Comparison of ENCODE assay signal across 8 mouse cellular contexts in genomic region chr2:67565480-67566331, GRCm38 (mm10). TPM values are rescaled to one million over a fixed set of nuclear protein-coding genes. Genes with fewer than 3 reads are reported as not detected.
DNase-seq lines count a peak whose midpoint lies in the region; ATAC-seq and TF ChIP-seq lines count a peak whose summit lies in the region.

B3galt1 (plus strand) TSS chr2:67565871.

- no peaks in the 10 kb centered on the region for H3K4me1 ChIP-seq in spleen, adult 2 months (ENCODE audit: control insufficient read depth, insufficient read depth, insufficient read length)
- no peaks in the 10 kb centered on the region for H3K4me1 ChIP-seq in embryonic fibroblast, embryonic 13.5 days (ENCODE audit: control insufficient read depth, insufficient read depth, low read length)
- no peaks in the 10 kb centered on the region for H3K4me1 ChIP-seq in heart, embryonic 11.5 days (ENCODE audit: control insufficient read depth, insufficient read depth, low read length)
- peaks cover 5% of the 10 kb centered on the region for H3K4me1 ChIP-seq in limb, embryonic 12.5 days (replicated peaks)
- peaks cover 17% of the 10 kb centered on the region for H3K4me1 ChIP-seq in midbrain, embryonic 15.5 days
- H3K4me1 ChIP-seq in stomach, embryonic 15.5 days = peaks cover 9% of the 10 kb centered on the region; the same call in 1 of the 2 replicates

- peak within 1 kb of the TSS; percentile 91 for H3K4me2 ChIP-seq in heart, embryonic 11.5 days
- peak within 1 kb of the TSS; percentile 87 for H3K4me2 ChIP-seq in limb, embryonic 12.5 days
- H3K4me2 ChIP-seq in midbrain, embryonic 15.5 days = peak within 1 kb of the TSS; percentile 96
- peak within 1 kb of the TSS; percentile 96 for H3K4me2 ChIP-seq in stomach, embryonic 15.5 days

- H3K4me3 ChIP-seq in spleen, adult 2 months (ENCODE audit: extremely low read depth, insufficient read depth, insufficient read length) = peak within 1 kb of the TSS; percentile 38
- H3K4me3 ChIP-seq in embryonic fibroblast, embryonic 13.5 days (ENCODE audit: insufficient read depth, low read length) = peak within 1 kb of the TSS; percentile 56
- peak within 1 kb of the TSS; percentile 70 for H3K4me3 ChIP-seq in heart, embryonic 11.5 days (ENCODE audit: low read depth, low read length)
- peak within 1 kb of the TSS; percentile 74 for H3K4me3 ChIP-seq in limb, embryonic 12.5 days (replicated peaks)
- peak within 1 kb of the TSS; percentile 91 for H3K4me3 ChIP-seq in midbrain, embryonic 15.5 days
- H3K4me3 ChIP-seq in stomach, embryonic 15.5 days (replicated peaks) = peak within 1 kb of the TSS; percentile 67

- ATAC-seq in heart, embryonic 11.5 days (replicated peaks; ENCODE audit: insufficient number of reproducible peaks, low FRiP score, low TSS enrichment) = peak; percentile 89
- ATAC-seq in limb, embryonic 12.5 days (ENCODE audit: insufficient number of reproducible peaks, insufficient read depth, low FRiP score, low TSS enrichment, low read depth) = peak; percentile 97
- ATAC-seq in midbrain, embryonic 15.5 days (replicated peaks) = peak; percentile 98
- peak; percentile 95 for ATAC-seq in stomach, embryonic 15.5 days (ENCODE audit: insufficient read depth, low FRiP score, low read depth)

- DNase-seq in spleen, adult 2 months (ENCODE audit: low read depth in 1 of 2, low spot score in 2 of 2) = no peak
- DNase-seq in spleen, adult 12 weeks (ENCODE audit: low spot score) = no peak
- DNase-seq in kidney, adult 9 months = peak; percentile 32

- TF ChIP-seq CTCF in spleen, adult 2 months (IDR thresholded peaks at IDR 0.05; ENCODE audit: extremely low read depth, insufficient read depth, insufficient read length, insufficient replicate concordance) = no peak
- TF ChIP-seq CTCF in embryonic fibroblast, embryonic 13.5 days (IDR thresholded peaks at IDR 0.05; ENCODE audit: borderline replicate concordance, insufficient read depth, low read length) = no peak

- no peak for TF ChIP-seq POLR2A in spleen, adult 2 months (IDR thresholded peaks at IDR 0.05; ENCODE audit: low read depth, low read length)
- peak; percentile 68; the same call in 1 of the 2 replicates for TF ChIP-seq POLR2A in embryonic fibroblast, embryonic 13.5 days (IDR thresholded peaks at IDR 0.05; ENCODE audit: low read depth, low read length)

- H3K36me3 ChIP-seq in spleen, adult 2 months (ENCODE audit: control insufficient read depth, insufficient read depth, low read length) = no peaks in the 10 kb centered on the region
- no peaks in the 10 kb centered on the region for H3K36me3 ChIP-seq in heart, embryonic 11.5 days (ENCODE audit: control insufficient read depth, insufficient read depth, low read length)
- no peaks in the 10 kb centered on the region for H3K36me3 ChIP-seq in limb, embryonic 12.5 days
- no peaks in the 10 kb centered on the region for H3K36me3 ChIP-seq in midbrain, embryonic 15.5 days (replicated peaks)
- H3K36me3 ChIP-seq in stomach, embryonic 15.5 days = no peaks in the 10 kb centered on the region

- H3K27me3 ChIP-seq in spleen, adult 2 months (ENCODE audit: control insufficient read depth, insufficient read depth, low read length) = peaks cover 8% of the 10 kb centered on the region
- no peaks in the 10 kb centered on the region for H3K27me3 ChIP-seq in heart, embryonic 11.5 days (ENCODE audit: control insufficient read depth, insufficient read depth, low read length)
- H3K27me3 ChIP-seq in limb, embryonic 12.5 days = peaks cover 14% of the 10 kb centered on the region; the same call in 1 of the 2 replicates
- H3K27me3 ChIP-seq in midbrain, embryonic 15.5 days (replicated peaks) = no peaks in the 10 kb centered on the region
- H3K27me3 ChIP-seq in stomach, embryonic 15.5 days (replicated peaks) = peaks cover 5% of the 10 kb centered on the region; the same call in 1 of the 2 replicates

- 3% methylated on average over 81 of the region's 83 CpGs for WGBS in spleen, adult 2 months
- under 1% methylated on average over 81 of the region's 83 CpGs for WGBS in heart, embryonic 11.5 days (ENCODE audit: insufficient replicate concordance)
- under 1% methylated on average over 83 of the region's 83 CpGs for WGBS in limb, embryonic 12.5 days
- 1% methylated on average over 77 of the region's 83 CpGs for WGBS in midbrain, embryonic 15.5 days
- under 1% methylated on average over 77 of the region's 83 CpGs for whole genome bisulfite sequencing in stomach, embryonic 15.5 days

- H3K9me3 ChIP-seq in heart, embryonic 11.5 days (replicated peaks; ENCODE audit: control insufficient read depth, low read length) = no peaks in the 10 kb centered on the region
- no peaks in the 10 kb centered on the region for H3K9me3 ChIP-seq in limb, embryonic 12.5 days
- H3K9me3 ChIP-seq in midbrain, embryonic 15.5 days = no peaks in the 10 kb centered on the region
- H3K9me3 ChIP-seq in stomach, embryonic 15.5 days = no peaks in the 10 kb centered on the region

- H3K9ac ChIP-seq in heart, embryonic 11.5 days (ENCODE audit: low read depth, low read length) = peak within 1 kb of the TSS; percentile 65; the same call in 1 of the 2 replicates
- peak within 1 kb of the TSS; percentile 70 for H3K9ac ChIP-seq in limb, embryonic 12.5 days (replicated peaks)
- H3K9ac ChIP-seq in midbrain, embryonic 15.5 days = peak within 1 kb of the TSS; percentile 89
- peak within 1 kb of the TSS; percentile 43 for H3K9ac ChIP-seq in stomach, embryonic 15.5 days

- peak within 1 kb of the TSS; percentile 47; the same call in 1 of the 2 replicates for H3K27ac ChIP-seq in spleen, adult 2 months (ENCODE audit: insufficient read depth, low read length)
- no peak within 1 kb of the TSS for H3K27ac ChIP-seq in embryonic fibroblast, embryonic 13.5 days (ENCODE audit: insufficient read depth, low read length)
- H3K27ac ChIP-seq in heart, embryonic 11.5 days (ENCODE audit: low read depth, low read length) = no peak within 1 kb of the TSS
- H3K27ac ChIP-seq in limb, embryonic 12.5 days = peak within 1 kb of the TSS; percentile 78
- peak within 1 kb of the TSS; percentile 97 for H3K27ac ChIP-seq in midbrain, embryonic 15.5 days
- H3K27ac ChIP-seq in stomach, embryonic 15.5 days = peak within 1 kb of the TSS; percentile 28

RNA-seq across cellular contexts. Expression of gene B3galt1, which starts in this region (rescaled TPM):
- 0.16 and 0.36 TPM in 2 replicates for polyA plus RNA-seq in spleen, adult 2 months (2012; rRNA removed)
- 2.1 and 3.7 TPM in 2 replicates for polyA plus RNA-seq in embryonic fibroblast, embryonic 13.5 days (2011; ENCODE audit: insufficient read length, low read depth, missing spikeins)
- polyA plus RNA-seq in heart, embryonic 11.5 days (2014; fragmentation: Nextera tagmentation; extraction: Ambion mirVana) = 4.3 and 4.8 TPM in 2 replicates
- polyA plus RNA-seq in limb, embryonic 12.5 days (2016; fragmentation: Nextera tagmentation; extraction: Ambion mirVana) = 9.2 and 10.1 TPM in 2 replicates
- polyA plus RNA-seq in midbrain, embryonic 15.5 days (2015; fragmentation: Nextera tagmentation; extraction: Ambion mirVana) = 57.0 and 57.2 TPM in 2 replicates
- polyA plus RNA-seq in stomach, embryonic 15.5 days (2015; fragmentation: Nextera tagmentation; extraction: Ambion mirVana) = 5.6 and 6.5 TPM in 2 replicates

Comparison
In these comparisons a context has a peak if more than half of its experiments do, and no peak if none do; other contexts are left out.
1. H3K27ac ChIP-seq: peak in spleen, adult 2 months (single experiment), limb, embryonic 12.5 days (single experiment), midbrain, embryonic 15.5 days (single experiment) and stomach, embryonic 15.5 days (single experiment); none in embryonic fibroblast, embryonic 13.5 days (single experiment) and heart, embryonic 11.5 days (single experiment).
2. H3K4me3 ChIP-seq: peak in every context shown above with its lines; median percentile 91 in midbrain, embryonic 15.5 days; 74 in limb, embryonic 12.5 days; 70 in heart, embryonic 11.5 days; 67 in stomach, embryonic 15.5 days; 56 in embryonic fibroblast, embryonic 13.5 days; 38 in spleen, adult 2 months.
3. Peak in every context shown above with its lines, with median percentiles within 50 percentile points of each other: ATAC-seq, H3K4me2 ChIP-seq and H3K9ac ChIP-seq.